Mouse (Mus musculus): Measurements from ENCODE around the gene Tex33. TPM values are rescaled to one million over a fixed set of nuclear protein-coding genes. Genes with fewer than 3 reads are reported as not detected.
"Not testable (repeated sequence)": the region's sequence is repeated elsewhere in the genome, so short reads cannot be mapped to it uniquely, and the experiment has no call there.

Gene Tex33
- total RNA-seq, 2 experiments from 2014 or later, result not detected

DNA sequence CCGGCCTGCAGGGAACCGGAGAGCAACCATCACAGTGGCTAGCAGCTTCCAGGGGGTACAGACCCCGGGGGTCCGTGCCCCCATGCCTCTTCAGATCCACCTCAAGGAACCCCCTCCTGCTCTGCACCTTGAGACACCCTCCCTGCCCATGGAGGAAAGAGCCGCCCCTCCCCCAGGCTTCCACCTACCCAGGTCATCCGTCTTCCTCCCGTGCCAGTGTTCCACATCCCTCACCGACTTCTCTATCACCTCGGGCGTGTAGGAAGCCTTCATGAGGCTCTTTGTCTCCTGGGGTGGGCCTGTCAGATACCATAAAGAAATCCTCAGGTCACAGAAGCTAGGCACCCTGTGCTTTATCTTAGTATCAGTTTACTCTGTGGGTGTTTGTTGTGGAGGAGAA, 17.2 kb downstream of the Tex33 start:
- no peak for DNase-seq (ENCODE audit: extremely low spot score in 1 of 2, low spot score in 1 of 2)

DNA sequence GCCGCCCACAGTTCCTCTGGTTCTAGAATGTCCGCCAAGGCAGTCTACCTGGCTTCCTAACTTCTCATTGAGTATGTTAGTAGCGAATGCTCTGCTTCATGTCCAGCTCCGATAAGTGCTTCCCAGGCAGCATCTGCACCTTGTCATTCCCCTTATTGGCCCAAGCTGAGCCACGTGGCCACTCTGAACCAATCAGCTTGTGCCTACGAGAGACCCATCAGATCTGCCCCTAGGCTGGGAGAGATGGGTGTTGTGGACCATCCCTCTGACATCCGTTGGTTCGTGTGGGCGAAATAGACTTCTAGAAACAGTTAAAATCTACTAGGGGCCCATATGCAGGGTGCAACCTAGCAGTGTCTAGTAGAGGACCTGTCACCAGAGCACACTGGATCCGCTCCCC, 17.9 kb downstream of the Tex33 start:
- DNase-seq (ENCODE audit: extremely low spot score in 1 of 2, low spot score in 1 of 2), result no peak

DNA sequence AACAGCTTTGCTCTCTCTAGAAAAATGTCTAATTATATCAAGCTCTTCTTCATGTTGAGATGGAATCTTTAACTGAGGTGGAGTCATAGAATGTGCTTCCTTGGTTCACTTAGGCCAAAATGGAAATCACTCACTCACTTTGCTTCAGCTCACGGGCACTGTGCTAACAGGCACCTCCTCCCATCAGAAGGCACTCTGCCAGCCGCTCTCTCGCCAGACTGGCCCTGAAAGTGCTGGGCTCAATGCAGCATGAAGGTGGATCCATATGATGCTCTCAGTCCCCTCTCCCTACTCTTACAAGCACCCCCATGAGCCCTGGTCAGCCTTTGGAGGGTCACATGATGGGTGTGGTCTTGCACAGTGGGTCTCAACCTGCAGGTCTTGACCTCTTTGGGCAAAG, 21.5 kb downstream of the Tex33 start:
- DNase-seq (ENCODE audit: extremely low spot score in 1 of 2, low spot score in 1 of 2), result no peak

DNA sequence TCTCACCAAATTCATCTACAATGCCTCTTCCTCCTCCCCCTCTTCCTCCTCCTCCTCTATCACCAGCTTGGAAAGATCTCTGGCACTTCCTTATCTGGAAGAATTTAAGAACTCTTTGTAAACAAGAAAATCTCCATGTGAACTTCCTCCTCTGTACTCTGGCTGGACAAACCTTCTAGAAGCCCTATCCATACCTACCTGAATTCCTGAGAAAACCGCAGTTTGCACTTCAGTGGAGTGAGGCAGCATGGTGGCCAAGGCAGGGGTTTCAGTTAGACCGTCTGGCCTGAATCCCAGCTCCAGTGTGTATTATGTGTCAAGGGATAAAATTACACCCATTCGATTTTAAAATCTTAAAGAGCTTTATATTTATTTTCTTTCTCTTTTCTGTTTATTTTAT, 22.9 kb downstream of the Tex33 start:
- DNase-seq (ENCODE audit: extremely low spot score in 1 of 2, low spot score in 1 of 2), result no peak

DNA sequence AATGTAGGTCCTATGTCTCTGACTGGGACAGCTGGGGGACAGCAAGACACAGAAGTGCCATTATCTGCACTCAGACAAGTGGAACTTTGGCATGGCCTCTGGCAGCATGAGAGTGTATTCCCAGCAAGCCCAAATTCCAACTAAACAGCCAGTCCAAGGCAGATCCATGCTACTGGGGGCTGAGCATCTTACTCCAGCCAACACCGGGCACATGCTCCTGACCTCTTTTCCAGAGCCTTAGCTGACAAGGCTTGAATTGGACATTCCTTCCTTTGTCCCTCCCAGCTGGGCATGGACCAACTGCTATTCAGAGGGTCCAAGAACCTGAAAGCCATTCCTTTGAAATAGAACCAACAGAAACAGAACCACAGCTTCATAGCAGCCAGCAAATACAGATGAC, 26.1 kb downstream of the Tex33 start:
- no peak for DNase-seq (ENCODE audit: extremely low spot score in 1 of 2, low spot score in 1 of 2)

DNA sequence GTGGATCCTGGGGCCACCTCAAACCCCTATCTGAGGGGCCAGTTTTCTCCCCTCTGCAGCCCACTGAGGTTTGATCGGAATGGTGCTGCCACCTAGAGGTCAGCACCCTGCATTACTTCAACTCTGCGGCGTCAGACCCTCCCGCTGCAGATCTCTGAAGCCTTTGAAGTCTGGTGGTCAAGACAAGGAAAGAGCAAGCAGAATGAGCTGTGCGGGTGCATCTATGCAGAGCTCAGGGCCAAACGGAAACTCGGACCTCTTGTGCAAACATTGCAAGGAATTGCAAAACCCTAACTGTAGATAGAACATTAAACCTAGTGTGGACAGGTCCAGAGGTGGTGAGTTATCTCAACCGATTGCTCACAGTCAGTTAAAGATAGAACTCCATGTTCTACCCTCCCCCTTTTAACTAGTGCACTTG, 26.8 kb downstream of the Tex33 start:
- peak; percentile 35 to 58 for DNase-seq (ENCODE audit: extremely low spot score in 1 of 2, low spot score in 1 of 2)

DNA sequence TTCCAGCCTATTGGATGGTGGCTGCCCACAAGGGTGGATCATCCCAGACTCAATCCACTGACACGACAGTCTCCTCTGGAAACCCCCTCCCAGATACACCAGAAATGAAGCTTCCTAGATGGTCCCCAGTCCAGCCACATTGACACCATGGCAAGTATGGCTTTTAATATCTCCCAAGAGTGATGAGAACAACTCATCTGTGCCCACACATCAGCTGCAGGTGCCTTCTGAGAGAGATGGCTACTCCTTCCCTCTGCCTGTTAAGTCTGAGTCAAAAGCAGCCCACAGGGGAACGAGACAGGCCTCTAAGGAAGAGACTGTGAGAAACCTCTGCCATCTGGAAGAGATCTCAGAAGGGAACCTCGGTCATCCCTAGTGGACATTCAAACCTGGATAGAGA, 27.9 kb downstream of the Tex33 start:
- DNase-seq (ENCODE audit: extremely low spot score in 1 of 2, low spot score in 1 of 2), result no peak

DNA sequence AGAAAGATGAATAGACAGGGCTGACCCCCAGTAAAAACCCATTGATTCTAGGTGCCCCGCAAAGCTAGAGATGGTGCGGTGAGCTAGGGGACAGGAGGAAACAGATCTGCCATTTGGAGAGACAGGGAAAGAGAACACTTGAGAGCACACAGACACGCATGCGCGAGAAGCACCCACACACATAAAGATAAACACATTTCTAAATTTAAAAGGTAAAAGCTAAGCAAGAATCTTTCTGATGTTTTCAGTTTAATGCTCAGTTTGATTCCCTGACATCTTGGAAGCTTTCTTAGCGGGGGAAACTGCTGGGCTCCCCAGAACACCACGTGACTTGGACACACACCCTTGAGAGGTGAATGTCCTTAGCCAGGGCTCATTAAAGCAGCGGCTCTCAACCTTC, 28.8 kb downstream of the Tex33 start:
- no peak for DNase-seq (ENCODE audit: extremely low spot score in 1 of 2, low spot score in 1 of 2)

DNA sequence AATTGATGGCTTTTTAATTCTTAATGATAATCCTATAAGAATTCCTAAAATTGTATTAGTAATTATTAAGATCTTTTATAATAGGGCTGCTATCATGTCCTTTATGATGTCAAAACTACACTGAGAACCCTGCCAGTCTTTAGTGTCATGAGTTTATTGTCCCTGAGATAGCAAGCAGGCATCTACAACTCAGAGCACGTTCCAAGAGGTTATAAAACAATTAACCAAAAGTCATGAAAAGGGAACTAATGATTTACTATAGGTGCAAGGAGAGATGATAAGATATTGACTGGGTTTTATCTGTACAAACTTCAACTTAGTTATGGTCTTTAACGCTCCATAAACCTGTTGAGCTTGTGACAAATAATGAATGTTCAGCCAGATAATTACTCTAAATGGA, 29.8 kb downstream of the Tex33 start:
- no peak for DNase-seq (ENCODE audit: extremely low spot score in 1 of 2, low spot score in 1 of 2)

DNA sequence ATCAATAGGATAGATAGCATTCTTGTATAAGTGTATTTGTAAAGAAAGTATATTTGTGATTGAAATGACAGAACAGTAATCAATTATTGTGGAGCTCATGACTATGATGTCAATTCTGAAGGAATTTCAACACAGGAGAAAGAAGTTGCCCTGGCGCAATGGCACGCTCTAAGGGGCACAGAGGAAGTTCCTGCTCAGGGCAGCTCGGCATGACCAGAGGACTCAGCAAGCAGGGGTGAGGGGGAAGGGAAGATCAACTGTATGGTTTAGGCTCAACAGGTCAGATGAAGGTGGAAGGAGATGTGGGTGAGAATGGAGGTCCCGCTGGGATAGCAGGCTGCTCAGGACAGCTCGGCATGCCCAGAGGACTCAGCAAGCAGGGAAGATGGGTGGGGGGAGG, 40.2 kb downstream of the Tex33 start:
- DNase-seq (ENCODE audit: extremely low spot score in 1 of 2, low spot score in 1 of 2), result no peak

DNA sequence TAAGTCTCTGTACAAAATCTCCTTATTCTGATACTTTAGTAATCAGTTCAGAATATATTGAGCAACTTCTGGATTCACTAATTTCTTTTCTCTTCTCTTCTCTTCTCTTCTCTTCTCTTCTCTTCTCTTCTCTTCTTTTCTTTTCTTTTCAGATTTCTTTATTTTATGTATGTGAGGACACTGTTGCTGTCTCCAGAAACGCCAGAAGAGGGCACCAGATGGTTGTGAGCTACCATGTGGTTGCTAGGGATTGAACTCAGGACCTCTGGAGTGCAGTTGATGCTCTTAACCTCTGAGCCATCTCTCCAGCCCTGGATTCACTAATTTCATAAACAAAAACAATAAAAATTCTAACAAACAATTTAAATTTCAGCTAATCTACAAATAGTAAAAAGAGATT, 40.8 kb downstream of the Tex33 start:
- peak in 1 of 2 experiments; percentile 71 for DNase-seq (ENCODE audit: extremely low spot score in 1 of 2, low spot score in 1 of 2)

DNA sequence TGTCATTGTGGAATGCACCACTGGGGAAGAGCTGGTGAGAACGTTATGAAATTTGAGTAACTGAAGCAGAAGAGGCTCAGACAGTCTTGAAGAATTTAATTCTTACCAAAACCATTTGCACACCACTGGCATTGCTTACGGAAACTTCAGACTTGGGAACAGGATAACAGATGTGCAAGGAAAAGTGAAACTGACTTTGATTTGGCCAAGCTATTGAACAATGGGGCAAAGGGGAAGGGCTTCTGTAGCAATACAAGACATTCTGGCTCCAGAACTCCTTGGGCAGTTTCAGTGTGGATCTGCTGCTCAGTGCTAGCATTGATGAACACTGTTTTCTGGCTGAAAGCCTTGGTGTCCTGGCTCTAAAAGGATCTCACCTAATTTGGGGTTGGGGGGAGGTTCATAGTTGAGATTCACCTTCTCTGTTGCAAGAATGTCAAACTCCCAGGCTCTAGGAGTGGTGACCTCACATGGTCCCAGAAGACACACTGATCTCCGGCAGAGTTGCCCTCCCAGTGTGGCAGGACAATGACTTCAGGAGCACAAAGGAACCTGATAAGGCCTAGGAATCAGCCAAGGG, 44.0 kb downstream of the Tex33 start:
- no peak for DNase-seq (ENCODE audit: extremely low spot score in 1 of 2, low spot score in 1 of 2)

DNA sequence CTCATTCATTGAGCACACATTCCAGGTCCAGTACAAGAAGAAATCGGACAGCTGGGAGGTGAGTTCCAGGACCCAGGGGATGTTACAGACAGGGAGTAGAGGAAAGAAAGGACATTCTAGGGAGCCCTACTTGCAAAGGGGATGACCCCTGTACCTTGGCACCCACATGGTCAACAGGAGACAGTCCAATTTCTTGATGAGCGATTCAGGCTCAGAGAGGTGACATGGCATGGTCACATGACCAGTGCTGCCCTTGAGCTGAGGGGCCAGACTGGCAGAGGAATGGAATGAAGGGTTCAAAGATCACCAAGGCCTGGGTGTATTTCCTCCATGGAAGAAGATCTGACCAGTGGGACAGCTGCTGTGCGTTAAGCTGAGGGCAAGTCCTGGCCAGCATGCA, 51.1 kb downstream of the Tex33 start:
- no peak for DNase-seq (ENCODE audit: extremely low spot score in 1 of 2, low spot score in 1 of 2)

DNA sequence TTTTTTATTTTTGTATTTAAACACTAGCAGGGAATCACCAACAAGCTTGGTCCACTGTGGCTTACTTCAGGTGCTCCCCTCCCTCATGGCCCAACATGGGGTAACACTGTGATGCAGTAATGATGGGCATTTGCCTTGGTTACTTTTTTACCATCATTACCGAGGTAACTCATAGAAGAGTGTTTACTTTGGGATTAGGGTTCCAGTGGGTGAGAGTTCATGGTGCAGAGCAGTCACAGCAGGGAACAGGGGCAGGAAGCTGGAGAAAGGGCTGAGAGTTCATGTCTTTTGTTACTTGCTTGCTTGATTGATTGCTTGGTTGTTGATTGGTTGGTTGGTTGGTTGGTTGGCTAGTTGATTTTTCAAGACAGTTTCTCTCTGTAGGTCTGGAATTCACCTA, 52.0 kb downstream of the Tex33 start:
- no peak for DNase-seq (ENCODE audit: extremely low spot score in 1 of 2, low spot score in 1 of 2)

DNA sequence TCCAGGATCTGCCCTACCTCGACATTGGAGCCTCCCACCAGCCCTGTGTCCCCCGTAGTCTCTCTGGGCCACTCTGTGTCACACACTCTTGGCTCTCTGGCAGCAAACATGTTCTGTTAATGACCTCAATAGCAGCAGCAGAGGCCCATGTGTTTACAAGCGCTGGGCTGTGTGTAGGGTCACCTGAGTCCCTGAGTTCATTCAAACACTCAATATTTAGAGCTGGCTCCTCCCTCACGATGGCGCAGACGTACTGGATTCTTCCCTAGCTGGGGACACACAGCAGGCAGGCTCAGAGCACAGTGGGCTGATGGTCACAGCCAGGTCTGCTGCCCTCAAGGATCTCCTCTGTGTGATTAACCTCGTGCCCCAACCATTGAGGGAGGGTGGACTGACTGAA, 54.8 kb downstream of the Tex33 start:
- not testable (repeated sequence) for DNase-seq (ENCODE audit: extremely low spot score in 1 of 2, low spot score in 1 of 2)

DNA sequence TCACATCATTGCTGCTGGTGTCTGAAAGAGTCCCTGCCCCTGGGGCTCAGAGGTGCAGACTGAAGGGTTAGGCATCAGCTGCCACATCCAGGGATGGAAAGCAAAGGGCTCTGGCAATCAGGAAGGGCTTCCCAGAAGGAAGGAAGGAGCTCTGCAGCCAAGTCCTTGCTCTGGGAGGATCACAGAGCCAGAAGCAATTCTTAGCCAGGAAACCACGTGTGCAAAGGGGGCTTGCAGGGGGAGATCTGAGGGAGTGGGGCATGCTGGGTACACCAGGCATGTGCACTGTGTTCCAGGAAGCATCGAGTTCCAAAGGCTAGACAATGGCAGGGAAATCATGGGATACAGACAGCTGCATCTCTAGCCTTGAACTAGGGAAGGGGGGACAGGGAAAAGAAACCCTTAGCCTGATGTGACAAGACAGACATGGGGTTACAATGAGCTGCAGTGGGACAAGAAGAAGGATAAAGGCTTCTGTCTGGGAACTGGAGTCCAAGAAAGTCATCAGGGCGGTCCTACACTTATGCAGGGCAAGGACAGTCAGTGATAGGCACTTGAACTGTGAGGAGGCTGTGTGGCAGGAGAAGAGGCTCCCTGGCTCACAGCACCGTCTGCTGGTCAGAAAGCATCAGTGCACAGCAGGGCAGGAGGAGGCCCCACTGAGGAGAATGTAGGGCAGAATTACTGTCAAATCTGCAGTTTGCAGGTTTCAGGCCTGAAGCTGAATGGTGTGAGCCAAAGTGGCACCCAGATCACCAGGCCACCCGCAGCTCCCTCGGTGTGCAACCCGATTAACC, 55.9 kb downstream of the Tex33 start:
- DNase-seq (ENCODE audit: extremely low spot score in 1 of 2, low spot score in 1 of 2), result peak; percentile 28 to 54

DNA sequence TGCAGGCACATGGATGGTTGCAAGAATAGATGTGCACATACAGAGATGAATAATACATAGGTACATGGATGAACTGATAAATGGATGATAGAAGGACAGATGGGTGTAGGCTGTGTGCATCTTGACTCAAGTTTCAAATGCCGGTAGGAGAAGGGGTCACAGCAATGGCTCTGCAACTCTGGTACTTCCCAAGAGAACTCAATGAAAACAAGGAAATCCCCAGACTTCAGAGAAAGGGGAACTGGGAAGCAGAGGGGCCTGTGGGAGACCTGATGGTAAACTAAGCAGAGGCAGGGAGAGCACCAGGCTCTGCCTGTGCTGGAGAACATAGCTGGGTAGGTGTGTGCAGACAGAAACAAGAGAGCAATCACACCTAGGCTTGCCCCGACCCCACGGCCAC, 61.3 kb downstream of the Tex33 start:
- no peak for DNase-seq (ENCODE audit: extremely low spot score in 1 of 2, low spot score in 1 of 2)

DNA sequence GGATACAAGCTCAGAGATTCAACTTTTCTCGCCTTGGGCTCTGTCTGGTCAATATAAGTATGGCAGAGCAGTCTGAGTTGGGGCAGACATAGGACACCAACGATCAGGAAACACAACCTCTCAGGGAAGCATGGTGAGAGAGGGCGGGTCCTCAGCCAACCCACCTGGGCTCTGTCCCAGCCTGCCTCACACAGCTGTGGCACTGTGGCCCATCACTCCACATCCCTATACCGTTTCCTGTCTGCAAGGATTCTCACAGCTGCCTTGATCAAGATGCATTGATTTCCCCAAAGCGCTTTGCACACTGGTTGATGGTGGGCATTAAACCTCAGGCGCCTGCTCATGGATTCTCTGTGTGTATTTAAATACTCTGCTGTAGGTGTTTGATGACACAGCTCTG, 62.7 kb downstream of the Tex33 start:
- no peak for DNase-seq (ENCODE audit: extremely low spot score in 1 of 2, low spot score in 1 of 2)

DNA sequence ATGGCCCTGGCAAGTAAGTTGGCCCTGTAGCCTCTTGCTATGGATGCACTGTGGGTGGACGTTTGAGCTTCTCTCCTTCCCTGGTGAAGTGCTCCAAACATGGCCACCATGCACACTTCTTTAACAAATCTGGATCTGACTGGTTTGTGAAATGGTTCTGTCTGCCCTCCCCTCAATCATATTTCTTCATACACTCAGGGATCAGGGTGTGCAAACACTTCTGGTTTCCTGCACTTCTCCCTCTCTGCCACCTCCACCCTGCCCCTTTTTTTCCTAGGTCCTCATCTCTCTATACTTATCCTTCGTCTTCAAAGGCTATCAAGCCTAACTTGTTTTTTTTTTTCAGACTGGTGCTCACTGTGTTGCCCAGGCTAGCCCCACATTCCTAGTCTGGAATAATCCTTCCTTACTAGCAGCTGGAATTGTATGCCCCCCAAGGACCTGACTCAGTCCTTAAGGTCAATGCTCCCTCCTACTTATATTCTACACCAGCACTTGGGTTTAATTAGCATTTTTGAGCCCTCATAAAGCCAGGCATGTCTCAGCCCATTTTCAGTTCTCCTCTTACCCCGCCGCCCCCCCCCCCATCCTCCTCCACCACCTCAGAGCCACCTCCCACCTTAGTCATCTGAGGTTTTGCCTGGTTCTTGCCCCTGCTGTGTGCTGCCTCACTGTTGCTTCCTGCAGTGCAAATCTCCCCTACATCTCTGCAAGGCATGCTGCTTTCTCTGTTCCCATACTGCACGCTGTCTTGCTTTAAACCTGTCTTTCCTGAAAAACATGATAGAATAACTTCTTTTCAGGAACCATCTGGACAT, 64.0 kb downstream of the Tex33 start:
- no peak for DNase-seq (ENCODE audit: extremely low spot score in 1 of 2, low spot score in 1 of 2)

DNA sequence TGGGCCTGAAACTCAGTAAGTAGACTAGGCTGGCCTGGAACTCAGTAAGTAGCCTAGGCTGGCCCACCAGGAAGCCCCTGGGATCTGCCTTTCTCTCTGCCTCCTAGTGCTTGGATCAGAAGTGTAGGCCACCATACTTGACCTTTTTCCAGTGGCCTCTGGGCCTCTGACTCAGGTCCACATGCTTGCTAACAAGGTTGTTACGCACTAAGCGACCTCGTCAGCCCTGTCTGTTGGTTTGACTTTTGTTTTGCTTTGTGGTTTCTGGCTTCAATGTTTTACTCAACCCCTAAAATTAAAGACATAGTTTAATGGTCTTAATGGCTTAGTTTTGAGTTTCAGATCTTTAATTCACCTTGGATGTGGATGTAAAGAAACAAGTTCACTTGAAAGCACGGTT, 65.0 kb downstream of the Tex33 start:
- no peak for DNase-seq (ENCODE audit: extremely low spot score in 1 of 2, low spot score in 1 of 2)

DNA sequence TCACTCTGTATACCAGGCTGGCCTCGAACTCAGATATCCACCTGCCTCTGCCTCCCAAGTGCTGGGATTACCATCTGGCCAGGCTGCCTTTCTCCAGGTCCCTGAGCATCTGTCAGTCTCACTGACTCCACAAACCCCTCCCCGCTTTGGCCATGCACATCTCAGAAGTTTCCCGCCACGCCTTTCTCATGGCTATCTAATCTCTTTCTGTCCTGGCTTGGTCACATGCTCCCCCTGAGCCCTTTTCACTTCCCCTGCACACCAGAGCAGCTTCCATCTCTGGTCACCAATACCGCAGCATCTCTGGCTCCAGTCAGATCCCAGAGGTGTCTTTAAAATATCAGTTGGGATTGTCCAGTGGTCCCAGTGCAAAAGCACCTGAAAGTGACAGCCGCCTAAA, 65.7 kb downstream of the Tex33 start:
- not testable (repeated sequence) for DNase-seq (ENCODE audit: extremely low spot score in 1 of 2, low spot score in 1 of 2)

Measured in layer of hippocampus, postnatal 25 days (tissue).